Comparison of ENCODE assay signal across 8 mouse cellular contexts in genomic region chr11:6443727-6444076, GRCm38 (mm10). TPM values are rescaled to one million over a fixed set of nuclear protein-coding genes. Genes with fewer than 3 reads are reported as not detected.
DNase-seq lines count a peak whose midpoint lies in the region; ATAC-seq and TF ChIP-seq lines count a peak whose summit lies in the region.

No protein-coding gene starts in this region.

- no peak for TF ChIP-seq CTCF in spleen, adult 2 months (IDR thresholded peaks at IDR 0.05; ENCODE audit: extremely low read depth, insufficient read depth, insufficient read length, insufficient replicate concordance)
- no peak for TF ChIP-seq CTCF in stomach, postnatal 0 days (IDR thresholded peaks at IDR 0.05; ENCODE audit: low read depth)

- no peak; the same call in 1 of the 2 replicates for ATAC-seq in erythroblast, adult 5-6 weeks (replicated peaks; ENCODE audit: low FRiP score, poor library complexity, severe bottlenecking)
- no peak for ATAC-seq in limb, embryonic 15.5 days (ENCODE audit: insufficient number of reproducible peaks, low FRiP score, low TSS enrichment, low read depth)
- no peak for ATAC-seq in stomach, postnatal 0 days (ENCODE audit: low FRiP score, low TSS enrichment)

- H3K36me3 ChIP-seq in erythroblast, embryonic 14.5 days (ENCODE audit: control insufficient read depth), result peaks cover 39% of the 10 kb centered on the region
- H3K36me3 ChIP-seq in spleen, adult 2 months (ENCODE audit: control insufficient read depth, insufficient read depth, low read length), result no peaks in the 10 kb centered on the region
- no peaks in the 10 kb centered on the region for H3K36me3 ChIP-seq in limb, embryonic 15.5 days
- H3K36me3 ChIP-seq in stomach, postnatal 0 days (ENCODE audit: control insufficient read depth, insufficient read depth, low read length), result no peaks in the 10 kb centered on the region

- H3K9ac ChIP-seq in limb, embryonic 15.5 days, result peak overlapping the region; percentile 87
- H3K9ac ChIP-seq in stomach, postnatal 0 days (ENCODE audit: low read length), result peak overlapping the region; percentile 89

- no peak for DNase-seq in spleen, adult 2 months (ENCODE audit: low read depth in 1 of 2, low spot score in 2 of 2)
- no peak for DNase-seq in spleen, postnatal 10 days (ENCODE audit: low spot score in 2 of 2)
- no peak for DNase-seq in stomach, postnatal 0 days (ENCODE audit: low spot score)
- no peak for DNase-seq in adrenal gland, postnatal 10 days
- DNase-seq in lung, postnatal 25 days (ENCODE audit: low spot score), result no peak

- peaks cover 37% of the 10 kb centered on the region for H3K4me1 ChIP-seq in erythroblast, embryonic 14.5 days (ENCODE audit: control insufficient read depth)
- peaks cover 2% of the 10 kb centered on the region; the same call in 1 of the 2 replicates for H3K4me1 ChIP-seq in spleen, adult 2 months (ENCODE audit: control insufficient read depth, insufficient read depth, insufficient read length)
- peaks cover 3% of the 10 kb centered on the region; the same call in 1 of the 2 replicates for H3K4me1 ChIP-seq in limb, embryonic 15.5 days
- H3K4me1 ChIP-seq in stomach, postnatal 0 days (replicated peaks; ENCODE audit: control insufficient read depth, insufficient read depth), result no peaks in the 10 kb centered on the region

- no peak for TF ChIP-seq EP300 in stomach, postnatal 0 days (optimal IDR thresholded peaks at IDR 0.05)

- H3K4me3 ChIP-seq in erythroblast, embryonic 14.5 days (replicated peaks), result peak overlapping the region; percentile 97
- H3K4me3 ChIP-seq in spleen, adult 2 months (ENCODE audit: extremely low read depth, insufficient read depth, insufficient read length), result peak overlapping the region; percentile 92
- peak overlapping the region; percentile 92 for H3K4me3 ChIP-seq in limb, embryonic 15.5 days
- peak overlapping the region; percentile 80 for H3K4me3 ChIP-seq in stomach, postnatal 0 days (ENCODE audit: low read depth, low read length)

- peak overlapping the region; percentile 49 for H3K4me2 ChIP-seq in limb, embryonic 15.5 days
- H3K4me2 ChIP-seq in stomach, postnatal 0 days (replicated peaks; ENCODE audit: low read depth), result peak overlapping the region; percentile 60

- peak overlapping the region; percentile 98 for H3K27ac ChIP-seq in spleen, adult 2 months (ENCODE audit: insufficient read depth, low read length)
- peak overlapping the region; percentile 98 for H3K27ac ChIP-seq in limb, embryonic 15.5 days
- peak overlapping the region; percentile 97 for H3K27ac ChIP-seq in stomach, postnatal 0 days (replicated peaks)

- no peak for TF ChIP-seq POLR2A in spleen, adult 2 months (IDR thresholded peaks at IDR 0.05; ENCODE audit: low read depth, low read length)

- under 1% methylated on average over 10 of the region's 10 CpGs for WGBS in spleen, adult 2 months
- under 1% methylated on average over 10 of the region's 10 CpGs for WGBS in limb, embryonic 15.5 days
- 0% methylated on average over 10 of the region's 10 CpGs for WGBS in stomach, postnatal 0 days

- peaks cover 7% of the 10 kb centered on the region for H3K9me3 ChIP-seq in erythroblast, embryonic 14.5 days (ENCODE audit: control insufficient read depth, low read length)
- no peaks in the 10 kb centered on the region for H3K9me3 ChIP-seq in limb, embryonic 15.5 days
- no peaks in the 10 kb centered on the region for H3K9me3 ChIP-seq in stomach, postnatal 0 days (ENCODE audit: control insufficient read depth, low read length)

- peaks cover 6% of the 10 kb centered on the region for H3K27me3 ChIP-seq in erythroblast, embryonic 14.5 days (ENCODE audit: control insufficient read depth)
- no peaks in the 10 kb centered on the region for H3K27me3 ChIP-seq in spleen, adult 2 months (ENCODE audit: control insufficient read depth, insufficient read depth, low read length)
- no peaks in the 10 kb centered on the region for H3K27me3 ChIP-seq in limb, embryonic 15.5 days
- H3K27me3 ChIP-seq in stomach, postnatal 0 days (ENCODE audit: control insufficient read depth, insufficient read depth, low read length), result no peaks in the 10 kb centered on the region

RNA-seq across cellular contexts. Expression of gene H2afv, which starts 0.5 kb away (rescaled TPM):
- polyA plus RNA-seq in erythroblast, embryonic 14.5 days (2012), result 4.5 and 8.0 TPM in 2 replicates
- 53.3 and 54.0 TPM in 2 replicates for total RNA-seq in erythroblast, adult 5-6 weeks (2015; ENCODE audit: low replicate concordance)
- 32.3 and 44.9 TPM in 2 replicates for total RNA-seq in erythroblast, adult 5-6 weeks (2017; ENCODE audit: low replicate concordance)
- 29.8 and 36.5 TPM in 2 replicates for polyA plus RNA-seq in spleen, adult 2 months (2012; rRNA removed)
- 402 and 435 TPM in 2 replicates for polyA plus RNA-seq in limb, embryonic 15.5 days (2015; fragmentation: Nextera tagmentation; extraction: Ambion mirVana)
- polyA plus RNA-seq in stomach, postnatal 0 days (2015; fragmentation: Nextera tagmentation; extraction: Ambion mirVana), result 187 and 198 TPM in 2 replicates
- 10 to 100 TPM; 84.9 to 92.0 TPM for total RNA-seq in adrenal gland, postnatal 10 days (2021)

RNA-seq across cellular contexts. Expression of gene Ppia, which starts 28.5 kb away (rescaled TPM):
- polyA plus RNA-seq in erythroblast, embryonic 14.5 days (2012), result 5.4 and 5.5 TPM in 2 replicates
- 1,176 and 1,185 TPM in 2 replicates for total RNA-seq in erythroblast, adult 5-6 weeks (2015; ENCODE audit: low replicate concordance)
- 351 and 513 TPM in 2 replicates for total RNA-seq in erythroblast, adult 5-6 weeks (2017; ENCODE audit: low replicate concordance)
- polyA plus RNA-seq in spleen, adult 2 months (2012; rRNA removed), result 333 and 340 TPM in 2 replicates
- polyA plus RNA-seq in limb, embryonic 15.5 days (2015; fragmentation: Nextera tagmentation; extraction: Ambion mirVana), result 4,193 and 4,412 TPM in 2 replicates
- polyA plus RNA-seq in stomach, postnatal 0 days (2015; fragmentation: Nextera tagmentation; extraction: Ambion mirVana), result 4,199 and 4,786 TPM in 2 replicates
- total RNA-seq in adrenal gland, postnatal 10 days (2021), result 1,000 to 10,000 TPM; 1,588 to 1,631 TPM

RNA-seq across cellular contexts. Expression of gene Purb, which starts 32.0 kb away (rescaled TPM):
- polyA plus RNA-seq in erythroblast, embryonic 14.5 days (2012), result 0.79 and 0.95 TPM in 2 replicates
- total RNA-seq in erythroblast, adult 5-6 weeks (2015; ENCODE audit: low replicate concordance), result 16.1 and 21.9 TPM in 2 replicates
- 13.0 and 19.0 TPM in 2 replicates for total RNA-seq in erythroblast, adult 5-6 weeks (2017; ENCODE audit: low replicate concordance)
- 6.3 and 8.7 TPM in 2 replicates for polyA plus RNA-seq in spleen, adult 2 months (2012; rRNA removed)
- 29.2 and 29.9 TPM in 2 replicates for polyA plus RNA-seq in limb, embryonic 15.5 days (2015; fragmentation: Nextera tagmentation; extraction: Ambion mirVana)
- 17.5 and 19.6 TPM in 2 replicates for polyA plus RNA-seq in stomach, postnatal 0 days (2015; fragmentation: Nextera tagmentation; extraction: Ambion mirVana)
- 10 to 100 TPM; 62.7 to 71.0 TPM for total RNA-seq in adrenal gland, postnatal 10 days (2021)

RNA-seq across cellular contexts. Expression of gene Zmiz2, which starts 54.8 kb away (rescaled TPM):
- polyA plus RNA-seq in erythroblast, embryonic 14.5 days (2012), result 13.1 and 13.2 TPM in 2 replicates
- 9.8 and 12.9 TPM in 2 replicates for total RNA-seq in erythroblast, adult 5-6 weeks (2015; ENCODE audit: low replicate concordance)
- 1.5 and 3.1 TPM in 2 replicates for total RNA-seq in erythroblast, adult 5-6 weeks (2017; ENCODE audit: low replicate concordance)
- polyA plus RNA-seq in spleen, adult 2 months (2012; rRNA removed), result 118 and 142 TPM in 2 replicates
- polyA plus RNA-seq in limb, embryonic 15.5 days (2015; fragmentation: Nextera tagmentation; extraction: Ambion mirVana), result 10.0 TPM in 2 replicates
- 7.1 and 8.7 TPM in 2 replicates for polyA plus RNA-seq in stomach, postnatal 0 days (2015; fragmentation: Nextera tagmentation; extraction: Ambion mirVana)
- 10 to 100 TPM; 38.4 to 48.2 TPM for total RNA-seq in adrenal gland, postnatal 10 days (2021)

Comparison
In these comparisons a context has a peak if more than half of its experiments do, and no peak if none do; other contexts are left out.
1. RNA of gene Ppia, which starts 28.5 kb away (polyA plus RNA-seq): 4,199 to 4,786 TPM in stomach, postnatal 0 days, 4,193 to 4,412 TPM in limb, embryonic 15.5 days and 333 to 340 TPM in spleen, adult 2 months; 5.4 to 5.5 TPM in erythroblast, embryonic 14.5 days; every median in the first group is over 10 times any median in the second.
2. Peak in every context shown above with its lines, with median percentiles within 50 percentile points of each other: H3K4me3 ChIP-seq and H3K27ac ChIP-seq.